Mouse (Mus musculus) kidney, adult 2 months (tissue): Measurements from ENCODE around the gene Acbd3.

Source experiments
- CTCF ChIP-seq: fragments of 200-500 bp; conservative IDR thresholded peaks from 2 replicates; pipeline ENCODE4 v1.5.1; 2011; ENCODE audit warnings: low read depth, mild to moderate bottlenecking, control low read depth, low read length, moderate library complexity, mixed read lengths; ENCODE audit not compliant: insufficient read depth, insufficient read length
- POLR2A ChIP-seq: fragments of 200-500 bp; IDR thresholded peaks from one replicate; pipeline ENCODE4 v1.6.1; 2011; ENCODE audit warnings: low read depth, low read length, control low read depth

- no peak for TF ChIP-seq CTCF
- no peak for TF ChIP-seq POLR2A
Observed at GRCm38 (mm10) chr1:180778403-180778754, 52.5 kb downstream of the Acbd3 start.
